Mouse (Mus musculus) intestine, postnatal 0 days (tissue): ENCODE data around the gene Cdk10. TPM values are rescaled to one million over a fixed set of nuclear protein-coding genes. Genes with fewer than 3 reads are reported as not detected.

Experiments
- ATAC-seq: fragments of 200-750 bp; cut with Nextera tagmentation; 2 replicates; pipeline ENCODE4 v1.8.0; 2017; ENCODE audit warnings: mild to moderate bottlenecking, moderate TSS enrichment, moderate library complexity
- H3K27ac ChIP-seq: fragments of 300-500 bp; sonication (generic); 2 replicates; pipeline ENCODE4 v1.5.1; 2014; ENCODE audit warnings: mild to moderate bottlenecking, low read depth, low read length, moderate library complexity
- H3K27me3 ChIP-seq: fragments of 300-500 bp; sonication (generic); replicated peaks from 2 replicates; pipeline ENCODE4 v1.6.1; 2014; ENCODE audit warnings: low read length, mixed read lengths; ENCODE audit not compliant: control insufficient read depth, insufficient read depth
- H3K36me3 ChIP-seq: fragments of 300-500 bp; sonication (generic); 2 replicates; pipeline ENCODE4 v1.6.1; 2014; ENCODE audit warnings: mild to moderate bottlenecking, moderate library complexity; ENCODE audit not compliant: control insufficient read depth, insufficient read depth
- H3K4me1 ChIP-seq: fragments of 300-500 bp; sonication (generic); replicated peaks from 2 replicates; pipeline ENCODE4 v1.6.1; 2014; ENCODE audit warnings: antibody characterized with exemption, low read length, mixed read lengths; ENCODE audit not compliant: control insufficient read depth, insufficient read depth
- H3K4me2 ChIP-seq: fragments of 300-500 bp; sonication (generic); replicated peaks from 2 replicates; pipeline ENCODE4 v1.6.1; 2014; ENCODE audit warnings: low read depth, mild to moderate bottlenecking, moderate library complexity
- H3K4me3 ChIP-seq: fragments of 300-500 bp; sonication (generic); 2 replicates; pipeline ENCODE4 v1.5.1; 2014; ENCODE audit warnings: low read depth, low read length
- H3K9ac ChIP-seq: fragments of 300-500 bp; sonication (generic); 2 replicates; pipeline ENCODE4 v1.6.1; 2014; ENCODE audit warnings: mild to moderate bottlenecking, low read depth, low read length
- H3K9me3 ChIP-seq: fragments of 300-500 bp; sonication (generic); 2 replicates; pipeline ENCODE4 v1.6.1; 2016; ENCODE audit warnings: mixed run types; ENCODE audit not compliant: control insufficient read depth
- CTCF ChIP-seq: sonication (generic); IDR thresholded peaks from 2 replicates; pipeline ENCODE4 v1.5.1; 2016; ENCODE audit warnings: low read depth, mild to moderate bottlenecking, control low read depth, antibody characterized with exemption, moderate library complexity
- WGBS: fragments of 180-500 bp; shearing (Covaris S2); extraction: QIAGEN DNeasy Blood & Tissue Kit; methylation state at CpG from one replicate; pipeline ENCODE4 v1.1.7; 2014; 5-methylcytosine and 5-hydroxymethylcytosine counted together
- polyA plus RNA-seq: library from polyadenylated mRNA; unstranded; fragments of >200 nt; fragmentation: Nextera tagmentation; extraction: Ambion mirVana; gene quantifications from 2 replicates; pipeline ENCODE4 v1.2.1, GENCODE M21; 2015

Gene Cdk10
- polyA plus RNA-seq, 1 experiment from 2014 or later, result 11.8 TPM

DNA sequence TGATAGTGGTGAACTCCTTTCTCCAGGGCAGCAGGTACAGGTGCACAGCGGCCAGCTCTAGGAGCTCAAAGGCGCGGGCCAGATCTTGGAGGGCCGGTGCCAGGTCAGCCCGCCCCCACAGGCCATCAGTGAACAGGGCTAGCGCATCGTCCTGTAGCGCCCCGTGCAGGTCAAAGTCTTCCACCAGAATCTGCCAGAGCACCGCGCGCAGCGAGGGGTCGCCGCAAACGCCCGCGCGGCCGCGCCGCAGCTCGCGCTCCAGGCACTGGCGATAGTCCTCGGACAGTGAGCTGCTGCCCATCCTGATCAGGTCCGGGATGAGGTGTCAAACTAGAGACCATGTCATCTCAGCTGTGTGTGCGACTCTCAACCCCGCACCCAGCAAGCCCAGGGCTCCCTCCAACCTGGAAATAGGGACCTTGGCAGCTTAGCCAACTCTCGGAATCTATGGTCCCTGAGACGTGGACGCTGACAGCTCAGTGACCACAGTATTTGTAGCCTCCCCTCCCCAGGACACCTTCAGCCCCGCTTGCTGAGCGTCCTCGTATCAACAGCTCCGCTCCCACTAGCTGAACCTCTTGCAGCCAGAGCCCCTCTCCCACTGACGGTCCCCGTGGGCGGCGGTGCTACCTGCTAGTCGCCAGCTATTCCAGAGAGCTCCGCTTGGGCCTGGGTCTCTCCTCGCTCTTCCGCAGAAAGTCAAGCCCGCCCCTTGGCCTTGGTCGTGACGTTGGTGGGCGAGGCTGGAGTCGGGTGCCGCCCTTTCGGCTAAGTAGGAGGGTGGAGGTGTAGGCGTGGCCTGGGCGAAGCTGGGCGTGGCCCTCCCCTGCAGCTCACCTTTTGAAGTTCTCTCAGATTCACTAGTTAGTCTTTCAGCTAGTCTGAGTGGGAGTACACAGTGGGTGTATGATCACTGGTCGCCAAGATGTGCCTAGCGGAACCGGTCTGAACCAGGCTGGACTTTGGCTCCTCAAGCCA is 11.2 kb downstream of the Cdk10 start, which contains the start of gene Spata2l:
Spata2l (minus strand) TSS at position 714 of the 978 bp plus-strand sequence.
- ATAC-seq, result peak; percentile 83
- H3K27me3 ChIP-seq, result 0 out of 2 replicates have a peak, but pooled peaks cover 4% of the 10 kb centered on the region
- TF ChIP-seq CTCF, result peak; percentile 70
- peak within 1 kb of the TSS; percentile 55 for H3K9ac ChIP-seq
- no peaks in the 10 kb centered on the region for H3K9me3 ChIP-seq
- H3K4me2 ChIP-seq, result peak within 1 kb of the TSS; percentile 98
- peak within 1 kb of the TSS; percentile 82 for H3K4me3 ChIP-seq
- H3K36me3 ChIP-seq, result 0 out of 2 replicates have a peak, but pooled peaks cover 4% of the 10 kb centered on the region
- WGBS, result 1% methylated on average over 57 of the region's 57 CpGs
- H3K27ac ChIP-seq, result peak within 1 kb of the TSS; percentile 41
- H3K4me1 ChIP-seq, result 0 out of 2 replicates have a peak, but pooled peaks cover 8% of the 10 kb centered on the region

DNA sequence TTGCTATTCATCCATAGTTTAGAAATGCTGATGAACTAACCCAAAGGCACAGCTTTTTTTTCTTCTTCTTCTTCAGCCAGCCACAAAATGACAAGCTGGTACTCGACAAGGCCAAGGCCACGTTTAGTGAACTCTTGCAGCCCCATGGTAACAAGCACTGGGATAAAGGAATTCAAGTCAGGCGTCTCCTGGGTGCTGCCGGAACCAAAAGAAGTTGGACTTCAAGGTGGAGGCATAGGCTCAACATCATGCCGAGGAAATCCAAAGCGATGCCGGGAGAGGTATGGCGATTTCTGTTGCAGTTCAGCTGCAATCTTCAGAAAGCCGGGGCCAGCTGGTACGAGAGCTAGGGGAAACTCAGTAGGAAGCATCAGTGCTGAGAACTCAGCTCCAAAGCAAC is 14.8 kb downstream of the Cdk10 start:
- 91% methylated on average over 10 of the region's 10 CpGs for WGBS
- Histone ChIP-seq H3K4me2 (no peak overlapping the region), H3K9ac (no peak overlapping the region), H3K27ac (no peak overlapping the region), H3K4me3 (no peak overlapping the region), H3K36me3 (peaks cover 15% of the 10 kb centered on the region; the same call in 1 of the 2 replicates), H3K27me3 (0 out of 2 replicates have a peak, but pooled peaks cover 4% of the 10 kb centered on the region), H3K4me1 (0 out of 2 replicates have a peak, but pooled peaks cover 8% of the 10 kb centered on the region), H3K9me3 (no peaks in the 10 kb centered on the region)
- no peak for TF ChIP-seq CTCF
- ATAC-seq, result no peak

DNA sequence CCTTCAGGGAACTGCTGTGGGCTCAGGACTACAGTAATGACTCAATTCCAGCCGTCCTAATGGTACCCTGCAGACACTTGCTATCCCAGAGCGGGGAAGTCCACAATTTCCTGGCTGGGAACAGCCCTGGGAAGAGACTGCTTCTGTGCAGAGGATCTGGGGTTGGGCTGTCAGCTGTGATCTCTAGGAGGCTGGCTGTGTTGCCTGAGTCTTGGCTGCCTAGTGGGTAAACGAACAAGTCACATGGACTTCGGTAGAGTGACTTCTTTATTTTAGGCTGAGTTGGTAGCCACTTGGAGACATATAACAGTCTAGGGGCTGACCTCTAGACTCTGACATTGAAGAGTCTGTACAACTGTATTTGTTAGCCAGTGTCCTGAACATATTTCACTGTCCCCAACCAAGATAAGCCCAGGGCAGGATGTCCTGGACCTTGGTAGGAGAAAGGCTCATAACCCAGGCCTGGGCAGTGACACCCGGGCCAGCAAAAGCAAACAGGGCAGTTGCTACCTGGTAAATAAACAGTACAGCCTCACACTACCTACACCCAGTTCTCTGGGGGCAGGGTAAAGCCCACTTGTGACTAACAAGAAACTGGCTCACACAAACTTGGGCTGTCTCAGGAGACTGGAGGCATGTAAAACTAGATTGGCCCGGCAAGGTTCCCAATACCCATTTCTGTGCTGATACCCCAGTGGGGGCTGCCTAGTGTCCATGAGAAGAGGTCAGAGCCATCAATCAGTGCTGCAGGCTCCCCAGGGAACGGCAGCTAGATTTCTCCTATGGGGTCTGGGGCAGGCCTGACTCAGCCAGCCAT is 17.7 kb downstream of the Cdk10 start:
- no peaks in the 10 kb centered on the region for H3K9me3 ChIP-seq
- no peak overlapping the region for H3K9ac ChIP-seq
- peaks cover 37% of the 10 kb centered on the region for H3K36me3 ChIP-seq
- H3K27ac ChIP-seq, result no peak overlapping the region
- WGBS, result 78% methylated on average over 7 of the region's 7 CpGs
- no peak for ATAC-seq
- no peak overlapping the region for H3K4me3 ChIP-seq
- H3K4me1 ChIP-seq, result no peaks in the 10 kb centered on the region
- TF ChIP-seq CTCF, result no peak
- no peaks in the 10 kb centered on the region for H3K27me3 ChIP-seq
- no peak overlapping the region for H3K4me2 ChIP-seq

DNA sequence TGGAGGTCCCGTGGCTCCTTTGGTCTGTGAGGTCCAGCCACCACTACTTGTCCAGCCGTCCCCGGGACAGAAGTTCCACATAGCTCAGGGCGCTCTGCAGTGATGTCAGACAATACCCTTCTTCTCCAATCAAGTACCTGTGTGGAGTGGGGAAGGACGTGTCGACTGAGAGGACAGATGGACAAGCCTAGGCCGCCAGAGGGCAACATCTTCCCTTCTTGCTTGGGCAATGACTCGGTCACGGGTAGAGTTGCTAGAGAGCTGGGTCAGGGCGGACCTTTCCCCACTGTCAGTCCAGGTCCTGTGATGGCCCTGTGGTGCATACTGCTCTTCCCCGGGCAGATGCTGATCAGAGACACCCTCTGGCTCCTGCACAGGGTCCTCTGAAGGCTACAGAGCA is 18.4 kb downstream of the Cdk10 start:
- peaks cover 45% of the 10 kb centered on the region for H3K36me3 ChIP-seq
- H3K9ac ChIP-seq, result no peak overlapping the region
- H3K4me3 ChIP-seq, result no peak overlapping the region
- WGBS, result 68% methylated on average over 11 of the region's 11 CpGs
- no peak for ATAC-seq
- H3K27ac ChIP-seq, result no peak overlapping the region
- H3K9me3 ChIP-seq, result no peaks in the 10 kb centered on the region
- H3K4me1 ChIP-seq, result no peaks in the 10 kb centered on the region
- peak; percentile 52 for TF ChIP-seq CTCF
- no peaks in the 10 kb centered on the region for H3K27me3 ChIP-seq
- no peak overlapping the region for H3K4me2 ChIP-seq

DNA sequence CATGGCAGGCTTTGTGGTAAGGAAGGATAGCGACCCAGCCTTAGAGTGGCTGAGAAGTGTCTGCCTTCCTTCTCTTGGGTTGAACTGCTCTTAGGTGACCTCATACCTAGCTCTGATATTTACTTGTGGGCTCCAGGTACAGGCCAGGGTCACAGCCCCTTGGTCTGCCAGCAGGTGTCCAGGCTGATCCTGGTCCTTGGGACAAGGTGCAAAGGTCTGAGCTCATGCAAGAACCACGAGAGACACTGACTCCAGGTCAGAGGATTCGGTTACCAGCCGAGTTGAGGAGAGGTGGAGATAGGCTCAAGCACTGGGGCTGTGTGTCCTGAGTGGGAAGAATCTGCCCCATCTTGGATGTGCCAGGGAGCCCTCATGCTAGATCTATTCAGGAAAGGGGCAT is 19.7 kb downstream of the Cdk10 start:
- ATAC-seq, result no peak
- H3K4me2 ChIP-seq, result no peak overlapping the region

DNA sequence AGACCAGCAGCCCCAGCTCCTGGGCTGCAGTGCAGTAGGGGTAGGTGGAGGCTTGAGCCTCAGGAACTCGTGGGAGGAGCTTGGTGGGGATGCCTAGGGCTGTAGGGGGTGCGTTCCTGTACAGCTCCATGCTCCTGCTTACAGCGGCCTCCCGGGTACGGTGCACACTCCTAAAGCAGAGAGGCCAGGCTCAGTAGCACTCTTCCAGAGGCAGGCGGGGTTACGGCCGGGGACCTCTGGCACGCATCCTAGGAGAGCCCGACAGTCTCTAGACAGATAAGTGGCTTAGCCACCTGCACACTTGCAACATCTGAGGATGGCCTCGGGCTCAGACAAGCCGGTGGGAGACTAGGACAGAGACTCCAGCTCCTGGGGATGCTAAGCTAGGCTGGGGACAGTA is 20.9 kb downstream of the Cdk10 start:
- WGBS, result 87% methylated on average over 12 of the region's 12 CpGs
- Histone ChIP-seq H3K27ac (no peak overlapping the region), H3K36me3 (peaks cover 63% of the 10 kb centered on the region), H3K4me2 (no peak overlapping the region), H3K27me3 (no peaks in the 10 kb centered on the region), H3K9ac (no peak overlapping the region), H3K4me1 (no peaks in the 10 kb centered on the region), H3K9me3 (no peaks in the 10 kb centered on the region), H3K4me3 (no peak overlapping the region)
- ATAC-seq, result no peak
- TF ChIP-seq CTCF, result no peak

More for the DNA sequence above, 19.7 kb downstream of the Cdk10 start:
- Histone ChIP-seq H3K27me3 (no peaks in the 10 kb centered on the region), H3K36me3 (peaks cover 58% of the 10 kb centered on the region), H3K27ac (no peak overlapping the region), H3K9me3 (no peaks in the 10 kb centered on the region), H3K4me3 (no peak overlapping the region), H3K4me1 (no peaks in the 10 kb centered on the region), H3K9ac (no peak overlapping the region)
- 94% methylated on average over 4 of the region's 4 CpGs for WGBS
- no peak for TF ChIP-seq CTCF
